Mouse (Mus musculus) limb, embryonic 10.5 days (tissue): ENCODE measurements around the gene Shc2. TPM values are rescaled to one million over a fixed set of nuclear protein-coding genes. Genes with fewer than 3 reads are reported as not detected.

Experiments
- DNase-seq: peaks from one replicate; pipeline ENCODE4 v3.0.0-alpha.2; 2017; ENCODE audit warnings: low spot score
- H3K27ac ChIP-seq: fragments of 300-500 bp; sonication (generic); 2 replicates; pipeline ENCODE4 v1.5.1; 2016; ENCODE audit warnings: mild to moderate bottlenecking
- H3K27me3 ChIP-seq: fragments of 300-500 bp; sonication (generic); 2 replicates; pipeline ENCODE4 v1.6.1; 2016; ENCODE audit warnings: low read depth, mild to moderate bottlenecking; ENCODE audit not compliant: poor library complexity, severe bottlenecking
- H3K36me3 ChIP-seq: fragments of 300-500 bp; sonication (generic); 2 replicates; pipeline ENCODE4 v1.6.1; 2016; ENCODE audit warnings: mild to moderate bottlenecking, moderate library complexity
- H3K4me1 ChIP-seq: fragments of 300-500 bp; sonication (generic); 2 replicates; pipeline ENCODE4 v1.6.1; 2016
- H3K4me3 ChIP-seq: fragments of 300-500 bp; sonication (generic); 2 replicates; pipeline ENCODE4 v1.5.1; 2016; ENCODE audit warnings: mild to moderate bottlenecking, moderate library complexity
- H3K9me3 ChIP-seq: fragments of 300-500 bp; sonication (generic); replicated peaks from 2 replicates; pipeline ENCODE4 v1.6.1; 2016; ENCODE audit warnings: mild to moderate bottlenecking
- WGBS: fragments of 180-500 bp; shearing (Covaris S2); methylation state at CpG from one replicate; pipeline ENCODE4 v1.1.7; 2016; 5-methylcytosine and 5-hydroxymethylcytosine counted together
- polyA plus RNA-seq: library from polyadenylated mRNA; unstranded; fragments of >200 nt; fragmentation: Nextera tagmentation; extraction: Ambion mirVana; gene quantifications from 2 replicates; pipeline ENCODE4 v1.2.1, GENCODE M21; 2016

The Shc2 gene
- polyA plus RNA-seq, 1 experiment from 2014 or later, result 7.8 TPM

DNA sequence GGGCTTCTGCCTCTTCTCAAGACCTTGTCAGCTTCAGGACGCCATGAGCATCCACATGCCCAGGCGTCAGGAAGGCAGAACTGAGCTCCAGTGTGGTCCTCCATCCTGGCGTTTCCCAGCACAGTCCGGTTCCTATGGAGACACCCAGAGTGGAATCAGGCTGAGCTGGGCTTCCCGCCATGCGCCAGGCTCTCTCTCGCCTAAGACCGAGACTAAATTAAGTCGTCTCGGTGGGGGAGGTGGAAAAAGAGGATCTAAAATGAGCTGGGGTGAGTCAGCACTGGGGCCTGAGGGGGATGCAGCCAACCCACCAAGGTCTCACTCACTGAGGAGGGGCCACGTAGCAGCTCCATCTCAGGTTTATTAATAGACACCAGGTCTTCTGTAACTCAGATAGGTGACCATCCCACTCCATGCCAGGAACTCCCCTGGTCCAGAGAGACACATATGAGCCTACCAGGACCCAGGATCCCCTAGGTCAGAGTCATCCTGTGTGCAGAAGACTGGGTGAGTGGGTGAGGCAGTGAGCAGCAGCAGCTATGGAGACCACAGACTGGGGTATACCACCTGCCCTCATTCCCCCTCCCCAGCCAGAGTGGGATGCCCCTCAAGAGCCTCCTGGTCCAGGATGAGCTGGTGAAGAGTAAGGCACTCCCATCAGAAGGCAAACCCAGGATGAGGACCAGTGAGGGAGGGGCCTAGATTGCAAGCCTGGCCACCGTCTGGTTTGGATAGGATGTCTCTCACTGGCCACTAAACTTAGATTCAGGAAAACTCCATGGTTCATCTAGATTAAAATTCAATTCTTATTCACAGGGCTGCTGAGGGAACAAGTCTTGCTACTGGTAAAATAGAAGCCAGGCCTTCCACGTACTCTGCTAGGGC lies 40.4 kb downstream of the Shc2 start:
- no peak overlapping the region for H3K4me3 ChIP-seq
- H3K27me3 ChIP-seq, result peaks cover 38% of the 10 kb centered on the region
- no peaks in the 10 kb centered on the region for H3K4me1 ChIP-seq
- no peaks in the 10 kb centered on the region for H3K36me3 ChIP-seq
- WGBS, result 48% methylated on average over 13 of the region's 13 CpGs
- H3K27ac ChIP-seq, result no peak overlapping the region
- no peak for DNase-seq
- no peaks in the 10 kb centered on the region for H3K9me3 ChIP-seq

DNA sequence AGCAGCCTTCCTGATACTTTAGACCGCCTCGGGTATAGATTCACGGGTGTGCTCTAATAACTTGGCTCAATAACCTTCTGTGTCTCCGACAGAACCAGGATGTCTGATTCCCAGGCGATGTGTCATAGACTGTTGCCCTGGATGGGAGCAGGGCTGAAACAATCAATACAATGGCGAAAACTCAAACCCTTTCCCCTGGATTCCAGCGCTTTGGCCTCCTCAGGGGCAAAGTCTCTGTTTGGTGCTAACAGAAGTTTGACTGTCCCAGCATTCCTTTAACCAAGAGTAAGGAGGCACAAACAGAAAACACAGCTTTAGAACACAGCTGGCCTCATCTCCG lies 42.2 kb downstream of the Shc2 start:
- H3K4me3 ChIP-seq, result no peak overlapping the region
- no peaks in the 10 kb centered on the region for H3K9me3 ChIP-seq
- WGBS, result 61% methylated on average over 8 of the region's 8 CpGs
- no peaks in the 10 kb centered on the region for H3K36me3 ChIP-seq
- no peaks in the 10 kb centered on the region for H3K4me1 ChIP-seq
- no peak for DNase-seq
- H3K27me3 ChIP-seq, result peaks cover 38% of the 10 kb centered on the region
- H3K27ac ChIP-seq, result no peak overlapping the region

DNA sequence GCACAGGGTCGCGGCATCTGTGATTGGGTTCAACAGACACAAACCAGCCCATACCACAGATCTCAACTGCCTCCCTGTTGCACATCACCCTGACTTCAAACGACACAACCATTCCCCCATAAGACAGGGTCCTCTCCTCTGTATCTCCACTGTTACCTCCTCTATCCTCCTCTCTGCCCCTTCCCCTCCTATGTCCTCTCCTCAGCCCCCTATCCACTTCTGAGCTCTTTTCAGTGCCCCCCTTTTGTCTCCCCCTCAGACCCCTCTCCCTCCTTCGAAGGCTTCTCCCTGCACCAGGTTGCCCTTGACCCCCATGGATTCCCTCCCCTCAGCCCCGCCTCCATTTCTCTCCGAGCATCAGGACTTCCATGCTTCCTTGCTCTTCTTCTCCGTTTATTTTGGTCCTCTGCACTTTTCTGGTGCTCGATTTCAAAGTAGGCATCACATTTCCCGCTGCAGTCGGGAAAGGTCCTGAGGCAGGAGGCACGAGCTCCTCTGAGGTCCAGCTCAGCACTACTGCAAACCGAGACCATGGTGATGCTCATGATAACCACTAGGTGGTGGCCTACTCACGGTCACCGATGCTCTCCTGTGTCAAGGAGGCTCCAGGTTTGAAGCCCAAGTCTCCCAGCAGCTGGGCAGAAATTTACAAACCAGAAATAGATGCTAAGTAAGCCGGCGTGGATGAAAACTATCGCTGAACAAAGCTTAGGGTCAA lies 42.7 kb downstream of the Shc2 start:
- WGBS, result 20% methylated on average over 17 of the region's 17 CpGs
- no peak overlapping the region for H3K4me3 ChIP-seq

DNA sequence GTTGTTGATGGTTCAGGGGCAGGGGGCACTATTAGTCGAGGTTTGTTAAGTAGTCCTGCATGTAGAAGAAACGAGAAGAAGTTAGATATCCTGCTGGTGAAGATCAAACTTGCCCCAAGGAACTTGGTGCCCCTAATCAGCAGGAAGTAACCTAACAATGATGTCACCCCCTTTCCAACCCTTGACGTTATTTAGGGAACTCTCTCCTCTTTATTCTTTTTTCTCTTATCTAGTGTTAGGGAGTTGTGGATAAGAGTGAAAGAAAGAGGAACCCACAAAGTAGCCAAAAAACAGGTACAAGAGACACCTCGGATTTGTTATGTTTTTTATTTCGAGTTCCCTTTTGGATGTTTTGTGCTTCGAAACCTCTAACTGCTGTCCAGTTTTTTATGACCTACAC lies 43.6 kb downstream of the Shc2 start:
- Histone ChIP-seq H3K9me3 (no peaks in the 10 kb centered on the region), H3K4me1 (no peaks in the 10 kb centered on the region), H3K27me3 (peaks cover 38% of the 10 kb centered on the region), H3K36me3 (no peaks in the 10 kb centered on the region), H3K4me3 (no peak overlapping the region), H3K27ac (no peak overlapping the region)
- no peak for DNase-seq
- 64% methylated on average over 6 of the region's 6 CpGs for WGBS

More for the DNA sequence above, 42.7 kb downstream of the Shc2 start:
- Histone ChIP-seq H3K36me3 (no peaks in the 10 kb centered on the region), H3K4me1 (no peaks in the 10 kb centered on the region), H3K27ac (no peak overlapping the region), H3K9me3 (no peaks in the 10 kb centered on the region), H3K27me3 (peaks cover 38% of the 10 kb centered on the region)
- peak; percentile 68 for DNase-seq

DNA sequence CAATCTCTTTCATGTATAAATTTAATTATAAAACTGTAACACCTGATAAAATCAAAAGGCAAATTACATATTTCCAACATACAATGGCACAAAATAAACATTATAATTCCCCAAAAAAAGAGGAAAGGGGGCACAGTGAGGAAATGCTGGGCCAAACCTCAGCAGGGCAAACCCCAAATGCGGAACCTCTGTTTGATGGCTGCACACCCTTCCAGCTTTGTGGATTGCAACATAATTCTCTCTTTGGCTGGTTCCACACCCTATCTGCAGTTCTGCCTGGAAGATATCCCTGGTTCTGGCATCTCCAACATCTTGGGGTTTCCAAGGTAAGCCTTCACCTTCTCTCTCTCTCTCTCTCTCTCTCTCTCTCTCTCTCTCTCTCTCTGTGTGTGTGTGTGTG lies 47.0 kb downstream of the Shc2 start:
- DNase-seq, result no peak
- Histone ChIP-seq H3K27me3 (peaks cover 20% of the 10 kb centered on the region), H3K4me3 (no peak overlapping the region), H3K9me3 (no peaks in the 10 kb centered on the region), H3K27ac (no peak overlapping the region), H3K4me1 (no peaks in the 10 kb centered on the region), H3K36me3 (no peaks in the 10 kb centered on the region)
- WGBS, result 95% methylated on average over 1 of the region's 1 CpGs

DNA sequence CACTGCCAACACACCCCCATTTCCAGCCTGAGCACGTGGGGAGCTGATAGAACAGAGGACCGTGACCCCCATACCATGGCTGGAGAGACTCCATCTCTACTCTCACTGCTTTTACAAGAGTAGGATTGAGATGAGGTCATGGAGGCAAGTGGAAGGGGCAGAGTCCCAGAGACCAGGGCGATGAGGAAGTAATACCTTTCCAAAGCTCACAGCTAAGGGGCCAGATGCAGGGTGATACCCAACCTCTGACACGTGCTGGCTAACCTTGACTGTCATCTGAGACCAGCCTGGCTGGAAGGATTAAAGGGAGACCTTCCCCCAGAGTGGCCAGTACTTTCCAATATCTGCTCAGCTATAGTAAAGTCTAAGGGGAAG lies 50.0 kb downstream of the Shc2 start:
- Histone ChIP-seq H3K27ac (no peak overlapping the region), H3K9me3 (no peaks in the 10 kb centered on the region), H3K27me3 (no peaks in the 10 kb centered on the region), H3K36me3 (no peaks in the 10 kb centered on the region), H3K4me1 (no peaks in the 10 kb centered on the region), H3K4me3 (no peak overlapping the region)
- 71% methylated on average over 4 of the region's 4 CpGs for WGBS
- DNase-seq, result no peak

DNA sequence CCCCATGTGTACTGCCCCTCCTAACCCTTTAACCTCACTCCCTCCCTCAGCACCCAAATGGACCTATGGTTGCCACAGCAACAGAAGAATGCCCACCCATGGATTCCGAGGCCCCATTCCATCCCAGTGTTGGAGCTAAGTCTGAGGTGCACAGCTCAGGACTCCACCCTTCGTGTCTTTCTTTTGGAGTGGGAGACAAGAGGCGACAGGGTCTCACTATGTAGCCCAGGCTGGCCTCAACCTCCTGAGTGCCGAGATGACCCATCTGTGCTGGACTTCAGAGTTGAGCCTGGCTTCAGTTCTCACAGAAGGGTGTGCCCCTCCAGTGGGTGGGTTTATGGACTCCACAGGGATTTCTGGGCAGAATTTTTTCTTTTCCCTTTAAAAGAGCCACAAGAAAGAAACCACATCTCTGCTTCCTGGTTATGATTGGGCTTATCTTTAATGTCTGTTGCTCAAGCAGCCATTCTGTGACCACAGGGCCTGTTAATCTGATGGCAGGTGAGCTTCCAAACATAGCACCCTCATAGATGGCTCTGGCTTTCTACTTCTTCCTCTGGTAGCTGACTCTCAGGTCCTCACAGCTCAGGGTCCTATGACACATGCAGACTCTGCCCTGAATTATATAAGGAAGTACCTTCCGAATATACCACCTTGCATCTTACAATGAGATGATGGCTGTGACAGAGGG lies 50.5 kb downstream of the Shc2 start, which contains the start of gene Theg:
Theg (minus strand) TSS at position 271 of the 691 bp plus-strand sequence.
- no peaks in the 10 kb centered on the region for H3K9me3 ChIP-seq
- no peak within 1 kb of the TSS for H3K27ac ChIP-seq
- DNase-seq, result peak; percentile 18
- no peak within 1 kb of the TSS for H3K4me3 ChIP-seq
- H3K36me3 ChIP-seq, result no peaks in the 10 kb centered on the region
- H3K4me1 ChIP-seq, result no peaks in the 10 kb centered on the region
- H3K27me3 ChIP-seq, result no peaks in the 10 kb centered on the region
- WGBS, result 86% methylated on average over 5 of the region's 5 CpGs

DNA sequence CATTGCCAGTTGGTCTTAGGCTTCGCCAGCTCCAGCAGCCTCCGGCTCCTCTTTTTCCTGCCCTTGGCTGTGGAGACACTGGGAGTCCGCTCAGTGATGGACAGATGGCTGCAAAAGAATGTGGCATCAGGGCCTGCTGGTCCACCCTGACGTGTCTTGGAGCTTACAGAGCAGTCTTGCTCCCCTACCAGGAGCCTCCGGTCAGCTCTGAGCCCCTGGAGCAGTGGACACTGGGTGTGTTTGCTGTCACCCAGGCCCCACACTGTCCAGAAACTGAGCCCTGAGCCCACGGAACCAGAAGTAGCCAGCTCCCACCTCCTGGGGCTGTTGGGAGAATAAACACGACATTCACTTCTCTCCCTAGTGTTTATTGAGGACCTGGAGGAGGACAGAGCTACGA lies 51.5 kb downstream of the Shc2 start:
- Histone ChIP-seq H3K4me1 (no peaks in the 10 kb centered on the region), H3K9me3 (no peaks in the 10 kb centered on the region), H3K4me3 (no peak overlapping the region), H3K36me3 (no peaks in the 10 kb centered on the region), H3K27me3 (no peaks in the 10 kb centered on the region), H3K27ac (no peak overlapping the region)
- DNase-seq, result peak; percentile 20
- 76% methylated on average over 8 of the region's 8 CpGs for WGBS

DNA sequence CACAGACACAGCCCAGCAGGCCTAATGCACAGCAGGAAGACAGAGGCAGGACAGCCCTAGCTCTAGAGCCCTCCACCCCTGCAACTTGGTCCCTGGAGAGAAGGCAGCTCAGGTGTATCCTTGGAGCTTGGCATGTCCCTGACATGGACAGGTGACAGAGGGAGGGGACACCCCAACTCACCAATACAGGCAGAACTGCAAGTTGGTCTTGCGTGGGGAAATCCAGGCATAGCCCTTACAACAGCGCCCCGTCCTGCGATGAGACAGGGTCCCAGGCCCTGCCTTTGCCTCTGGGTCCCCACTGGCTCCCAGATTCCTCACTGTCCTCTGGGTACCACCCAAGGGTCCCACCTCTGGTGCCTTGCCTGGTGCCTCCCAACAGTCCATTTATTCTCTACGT lies 52.0 kb downstream of the Shc2 start:
- Histone ChIP-seq H3K27me3 (no peaks in the 10 kb centered on the region), H3K27ac (no peak overlapping the region), H3K4me3 (no peak overlapping the region), H3K4me1 (no peaks in the 10 kb centered on the region), H3K36me3 (no peaks in the 10 kb centered on the region), H3K9me3 (no peaks in the 10 kb centered on the region)
- no peak for DNase-seq
- WGBS, result 96% methylated on average over 5 of the region's 5 CpGs

DNA sequence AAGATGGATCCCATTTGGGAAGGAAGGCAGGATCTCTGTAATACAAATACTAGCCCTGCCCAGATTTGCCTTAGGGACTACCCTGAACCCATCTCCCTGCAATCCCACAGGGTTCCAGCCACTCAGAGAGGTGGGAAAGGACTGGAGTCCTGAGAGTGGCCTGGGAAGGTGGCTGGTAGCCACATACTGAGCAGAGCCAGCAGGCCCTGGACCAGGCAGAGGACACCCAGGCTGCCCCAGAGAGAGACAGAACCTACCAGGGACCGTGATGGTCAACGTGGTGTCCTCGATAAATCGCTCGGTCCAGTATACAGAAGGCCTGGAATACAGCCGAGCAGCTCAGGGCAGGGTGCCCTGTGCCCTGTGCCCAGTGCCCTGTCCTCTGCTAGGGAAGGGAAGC lies 52.6 kb downstream of the Shc2 start:
- 96% methylated on average over 6 of the region's 6 CpGs for WGBS
- Histone ChIP-seq H3K36me3 (no peaks in the 10 kb centered on the region), H3K27ac (no peak overlapping the region), H3K4me3 (no peak overlapping the region), H3K9me3 (no peaks in the 10 kb centered on the region), H3K27me3 (no peaks in the 10 kb centered on the region), H3K4me1 (no peaks in the 10 kb centered on the region)
- peak; percentile 19 for DNase-seq

DNA sequence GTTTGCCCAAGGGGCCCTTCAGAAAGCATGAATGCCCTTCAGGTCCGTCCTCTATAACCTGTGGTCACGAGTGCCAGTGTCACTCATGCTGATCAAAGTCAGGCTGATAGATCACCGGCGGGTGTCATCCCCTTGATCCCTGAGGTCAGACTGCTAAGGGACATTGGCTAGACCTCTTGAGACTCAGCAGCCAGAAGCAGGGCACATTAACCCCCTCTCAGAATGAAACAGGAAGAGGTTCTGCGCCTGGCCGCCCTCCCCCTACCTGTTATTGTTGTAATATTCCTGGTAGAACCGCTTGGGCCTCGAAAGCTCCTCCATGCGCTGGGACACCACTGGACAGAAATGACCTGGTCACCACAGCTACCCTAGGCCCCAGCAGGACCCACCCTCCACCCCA lies 53.3 kb downstream of the Shc2 start:
- H3K9me3 ChIP-seq, result no peaks in the 10 kb centered on the region
- no peak for DNase-seq
- H3K36me3 ChIP-seq, result no peaks in the 10 kb centered on the region
- H3K4me1 ChIP-seq, result no peaks in the 10 kb centered on the region
- no peak overlapping the region for H3K4me3 ChIP-seq
- H3K27me3 ChIP-seq, result peaks cover 6% of the 10 kb centered on the region; the same call in 1 of the 2 replicates
- WGBS, result 86% methylated on average over 9 of the region's 9 CpGs
- no peak overlapping the region for H3K27ac ChIP-seq

DNA sequence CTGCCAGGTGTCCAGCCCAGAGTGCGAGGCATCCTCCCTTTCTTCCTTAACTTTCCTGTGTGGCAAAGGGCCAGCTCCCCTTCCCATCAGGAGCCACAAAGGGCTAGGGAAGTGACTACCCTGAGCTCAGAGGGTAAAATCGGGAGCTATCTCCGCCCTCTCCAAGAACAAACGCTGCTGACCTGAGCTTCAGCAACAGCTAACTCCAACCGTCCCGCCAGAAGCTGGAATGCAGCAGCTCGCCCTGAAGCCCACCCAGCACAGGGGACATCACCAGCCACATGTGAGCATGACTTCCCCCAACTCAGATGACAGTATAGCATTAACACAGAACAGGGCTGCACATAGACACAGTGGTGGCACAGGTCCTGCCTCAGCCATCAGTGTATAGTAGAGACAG lies 53.7 kb downstream of the Shc2 start:
- Histone ChIP-seq H3K9me3 (no peaks in the 10 kb centered on the region), H3K4me3 (no peak overlapping the region), H3K4me1 (no peaks in the 10 kb centered on the region), H3K36me3 (no peaks in the 10 kb centered on the region), H3K27ac (no peak overlapping the region), H3K27me3 (peaks cover 6% of the 10 kb centered on the region; the same call in 1 of the 2 replicates)
- peak; percentile 23 for DNase-seq
- 73% methylated on average over 7 of the region's 7 CpGs for WGBS

DNA sequence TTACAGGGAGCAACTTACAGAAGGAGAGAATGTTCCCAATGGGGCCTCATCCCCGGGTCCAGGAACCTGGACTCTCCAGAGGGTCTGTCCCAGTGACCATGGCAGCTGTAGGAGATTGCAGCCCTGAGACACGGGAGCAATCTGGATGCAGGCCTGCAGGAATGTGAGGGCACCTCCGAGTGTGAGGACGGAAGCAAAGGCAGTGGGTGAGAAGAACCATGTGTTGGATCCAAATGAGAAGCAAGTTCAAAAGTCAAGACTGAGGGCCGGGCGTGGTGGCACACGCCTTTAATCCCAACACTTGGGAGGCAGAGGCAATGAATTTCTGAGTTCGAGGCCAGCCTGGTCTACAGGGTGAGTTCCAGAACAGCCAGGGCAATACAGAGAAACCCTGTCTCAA lies 56.2 kb downstream of the Shc2 start:
- DNase-seq, result no peak
- Histone ChIP-seq H3K4me1 (peaks cover 7% of the 10 kb centered on the region), H3K4me3 (no peak overlapping the region), H3K27ac (no peak overlapping the region), H3K36me3 (no peaks in the 10 kb centered on the region), H3K27me3 (peaks cover 6% of the 10 kb centered on the region; the same call in 1 of the 2 replicates), H3K9me3 (no peaks in the 10 kb centered on the region)
- 89% methylated on average over 8 of the region's 8 CpGs for WGBS
